In genomic region chr12:54697003-54697597, GRCm38 (mm10) we compare ENCODE assay signal across 8 mouse cellular contexts. TPM values are rescaled to one million over a fixed set of nuclear protein-coding genes. Genes with fewer than 3 reads are reported as not detected.
DNase-seq lines count a peak whose midpoint lies in the region; ATAC-seq and TF ChIP-seq lines count a peak whose summit lies in the region.

No protein-coding gene starts in this region.

- no peak overlapping the region for H3K4me2 ChIP-seq in embryonic facial prominence, embryonic 13.5 days
- H3K4me2 ChIP-seq in intestine, embryonic 16.5 days (ENCODE audit: low read depth, low read length) = no peak overlapping the region
- H3K4me2 ChIP-seq in stomach, postnatal 0 days (replicated peaks; ENCODE audit: low read depth) = no peak overlapping the region

- no peak; the same call in 1 of the 2 replicates for ATAC-seq in embryonic facial prominence, embryonic 13.5 days (ENCODE audit: insufficient number of reproducible peaks, insufficient read depth, low FRiP score, low TSS enrichment, low read depth)
- ATAC-seq in intestine, embryonic 16.5 days = peak; percentile 57
- ATAC-seq in megakaryocyte, adult 5-6 weeks (ENCODE audit: poor library complexity, severe bottlenecking) = peak; percentile 32
- peak; percentile 45 for ATAC-seq in stomach, postnatal 0 days (ENCODE audit: low FRiP score, low TSS enrichment)

- TF ChIP-seq EP300 in stomach, postnatal 0 days (optimal IDR thresholded peaks at IDR 0.05) = no peak

- no peaks in the 10 kb centered on the region for H3K27me3 ChIP-seq in embryonic facial prominence, embryonic 13.5 days
- no peaks in the 10 kb centered on the region for H3K27me3 ChIP-seq in intestine, embryonic 16.5 days (replicated peaks; ENCODE audit: control insufficient read depth, insufficient read depth, low read length)
- no peaks in the 10 kb centered on the region for H3K27me3 ChIP-seq in stomach, postnatal 0 days (ENCODE audit: control insufficient read depth, insufficient read depth, low read length)

- H3K9me3 ChIP-seq in ES-E14 (ENCODE audit: control insufficient read depth, insufficient read depth, low read depth, low read length) = no peaks in the 10 kb centered on the region
- no peaks in the 10 kb centered on the region for H3K9me3 ChIP-seq in embryonic facial prominence, embryonic 13.5 days
- H3K9me3 ChIP-seq in intestine, embryonic 16.5 days (ENCODE audit: control insufficient read depth, low read length) = no peaks in the 10 kb centered on the region
- H3K9me3 ChIP-seq in stomach, postnatal 0 days (ENCODE audit: control insufficient read depth, low read length) = no peaks in the 10 kb centered on the region

- no peaks in the 10 kb centered on the region for H3K4me1 ChIP-seq in ES-E14 (ENCODE audit: control insufficient read depth in 2 of 2, insufficient read depth in 2 of 2, low read length in 2 of 2, poor library complexity in 1 of 2)
- peaks cover 7% of the 10 kb centered on the region; the same call in 1 of the 2 replicates for H3K4me1 ChIP-seq in embryonic facial prominence, embryonic 13.5 days
- H3K4me1 ChIP-seq in intestine, embryonic 16.5 days (ENCODE audit: control insufficient read depth, insufficient read depth, low read length) = peaks cover 7% of the 10 kb centered on the region
- H3K4me1 ChIP-seq in stomach, postnatal 0 days (replicated peaks; ENCODE audit: control insufficient read depth, insufficient read depth) = no peaks in the 10 kb centered on the region

- 10% methylated on average over 7 of the region's 7 CpGs for WGBS in embryonic facial prominence, embryonic 13.5 days
- 6% methylated on average over 7 of the region's 7 CpGs for WGBS in intestine, embryonic 16.5 days
- WGBS in stomach, postnatal 0 days = 3% methylated on average over 7 of the region's 7 CpGs

- no peak overlapping the region for H3K27ac ChIP-seq in ES-E14 (ENCODE audit: insufficient read depth, low read depth, low read length, poor library complexity, severe bottlenecking)
- peak overlapping the region; percentile 48; the same call in 1 of the 2 replicates for H3K27ac ChIP-seq in embryonic facial prominence, embryonic 13.5 days
- H3K27ac ChIP-seq in intestine, embryonic 16.5 days (ENCODE audit: low read length) = no peak overlapping the region
- no peak overlapping the region for H3K27ac ChIP-seq in stomach, postnatal 0 days (replicated peaks)

- H3K36me3 ChIP-seq in ES-E14 (ENCODE audit: control insufficient read depth, insufficient read depth, low read length, poor library complexity, severe bottlenecking) = peaks cover under 1% of the 10 kb centered on the region; the same call in 1 of the 2 replicates
- peaks cover 7% of the 10 kb centered on the region for H3K36me3 ChIP-seq in embryonic facial prominence, embryonic 13.5 days
- no peaks in the 10 kb centered on the region for H3K36me3 ChIP-seq in intestine, embryonic 16.5 days (ENCODE audit: control insufficient read depth, insufficient read depth, low read length)
- H3K36me3 ChIP-seq in stomach, postnatal 0 days (ENCODE audit: control insufficient read depth, insufficient read depth, low read length) = no peaks in the 10 kb centered on the region

- peak; percentile 45 for TF ChIP-seq CTCF in stomach, postnatal 0 days (IDR thresholded peaks at IDR 0.05; ENCODE audit: low read depth)

- in situ Hi-C loops in ES-E14 (cut with MboI; ENCODE audit: low sequenced_read_pairs in 2 of 2, unreplicated experiment in 2 of 2) = no loop called here

- no peak overlapping the region for H3K9ac ChIP-seq in ES-E14 (ENCODE audit: insufficient read depth, low read depth, low read length, poor library complexity, severe bottlenecking)
- H3K9ac ChIP-seq in embryonic facial prominence, embryonic 13.5 days = no peak overlapping the region
- H3K9ac ChIP-seq in intestine, embryonic 16.5 days (ENCODE audit: low read depth, low read length) = no peak overlapping the region
- H3K9ac ChIP-seq in stomach, postnatal 0 days (ENCODE audit: low read length) = no peak overlapping the region

- peak; percentile 26 for DNase-seq in gastrocnemius, adult 18-20 months (ENCODE audit: low spot score)
- DNase-seq in gastrocnemius, postnatal 25 days = no peak
- peak; percentile 40 for DNase-seq in ES-E14 (ENCODE audit: low read depth, low spot score)
- DNase-seq in stomach, postnatal 0 days (ENCODE audit: low spot score) = peak; percentile 39
- no peak for DNase-seq in gastrocnemius, postnatal 4 days (ENCODE audit: low spot score in 2 of 2)

- no peak overlapping the region for H3K4me3 ChIP-seq in ES-E14 (ENCODE audit: insufficient read depth in 1 of 2, low read depth in 1 of 2, low read length in 2 of 2, poor library complexity in 1 of 2, severe bottlenecking in 1 of 2)
- no peak overlapping the region for H3K4me3 ChIP-seq in embryonic facial prominence, embryonic 13.5 days
- H3K4me3 ChIP-seq in intestine, embryonic 16.5 days (ENCODE audit: low read length) = no peak overlapping the region
- no peak overlapping the region for H3K4me3 ChIP-seq in stomach, postnatal 0 days (ENCODE audit: low read depth, low read length)

TF ChIP-seq in ES-E14, 5 proteins besides CTCF, POLR2A, EP300 and RAD21:
- TF ChIP-seq ZNF384 (IDR thresholded peaks at IDR 0.05; ENCODE audit: low read depth, low read length) (no peak), MAFK (IDR thresholded peaks at IDR 0.05; ENCODE audit: insufficient read depth, low read depth, low read length) (no peak), ZC3H11A (IDR thresholded peaks at IDR 0.05; ENCODE audit: borderline replicate concordance, low read depth, low read length) (no peak), HCFC1 (IDR thresholded peaks at IDR 0.05; ENCODE audit: borderline replicate concordance, insufficient read depth, low read length) (no peak), CHD2 (IDR thresholded peaks at IDR 0.05; ENCODE audit: low read depth, low read length) (no peak)

RNA-seq across cellular contexts. Expression of gene Eapp, which starts 1.4 kb away (rescaled TPM):
- total RNA-seq in gastrocnemius, adult 18-20 months (2021) = 10 to 100 TPM; 17.1 to 18.5 TPM
- total RNA-seq in gastrocnemius, postnatal 25 days (2021) = 10 to 100 TPM; 16.3 to 18.7 TPM
- 31.3 and 37.8 TPM in 2 replicates for total RNA-seq in ES-E14 (2012; rRNA removed)
- polyA plus RNA-seq in embryonic facial prominence, embryonic 13.5 days (2015; fragmentation: Nextera tagmentation; extraction: Ambion mirVana) = 64.7 and 74.5 TPM in 2 replicates
- polyA plus RNA-seq in intestine, embryonic 16.5 days (2015; fragmentation: Nextera tagmentation; extraction: Ambion mirVana) = 57.8 and 60.9 TPM in 2 replicates
- 48.6 and 68.4 TPM in 2 replicates for total RNA-seq in megakaryocyte, adult 5-6 weeks (2015)
- 71.0 and 86.9 TPM in 2 replicates for total RNA-seq in megakaryocyte, adult 5-6 weeks (2017)
- polyA plus RNA-seq in stomach, postnatal 0 days (2015; fragmentation: Nextera tagmentation; extraction: Ambion mirVana) = 63.9 and 66.0 TPM in 2 replicates
- total RNA-seq in gastrocnemius, postnatal 4 days (2021) = 10 to 100 TPM; 25.3 to 32.0 TPM

RNA-seq across cellular contexts. Expression of gene Sptssa, which starts 40.7 kb away (rescaled TPM):
- total RNA-seq in gastrocnemius, adult 18-20 months (2021) = 10 to 100 TPM; 15.8 TPM
- total RNA-seq in gastrocnemius, postnatal 25 days (2021) = 10 to 100 TPM; 17.0 to 17.9 TPM
- total RNA-seq in ES-E14 (2012; rRNA removed) = 14.3 and 23.7 TPM in 2 replicates
- 207 and 238 TPM in 2 replicates for polyA plus RNA-seq in embryonic facial prominence, embryonic 13.5 days (2015; fragmentation: Nextera tagmentation; extraction: Ambion mirVana)
- 234 and 236 TPM in 2 replicates for polyA plus RNA-seq in intestine, embryonic 16.5 days (2015; fragmentation: Nextera tagmentation; extraction: Ambion mirVana)
- 200 and 220 TPM in 2 replicates for total RNA-seq in megakaryocyte, adult 5-6 weeks (2015)
- 141 and 153 TPM in 2 replicates for total RNA-seq in megakaryocyte, adult 5-6 weeks (2017)
- 163 and 168 TPM in 2 replicates for polyA plus RNA-seq in stomach, postnatal 0 days (2015; fragmentation: Nextera tagmentation; extraction: Ambion mirVana)
- 10 to 100 TPM; 46.8 to 51.3 TPM for total RNA-seq in gastrocnemius, postnatal 4 days (2021)

Comparison
In these comparisons a context has a peak if more than half of its experiments do, and no peak if none do; other contexts are left out.
1. DNase-seq: peak in gastrocnemius, adult 18-20 months (single experiment), ES-E14 (single experiment) and stomach, postnatal 0 days (single experiment); none in gastrocnemius, postnatal 25 days (single experiment) and gastrocnemius, postnatal 4 days (0 of 2).